Mouse (Mus musculus): ENCODE data around the gene Zfp428.
A peak's percentile ranks its signal among the peaks of the same experiment; 100 is the strongest.

Zfp428 gene

DNA sequence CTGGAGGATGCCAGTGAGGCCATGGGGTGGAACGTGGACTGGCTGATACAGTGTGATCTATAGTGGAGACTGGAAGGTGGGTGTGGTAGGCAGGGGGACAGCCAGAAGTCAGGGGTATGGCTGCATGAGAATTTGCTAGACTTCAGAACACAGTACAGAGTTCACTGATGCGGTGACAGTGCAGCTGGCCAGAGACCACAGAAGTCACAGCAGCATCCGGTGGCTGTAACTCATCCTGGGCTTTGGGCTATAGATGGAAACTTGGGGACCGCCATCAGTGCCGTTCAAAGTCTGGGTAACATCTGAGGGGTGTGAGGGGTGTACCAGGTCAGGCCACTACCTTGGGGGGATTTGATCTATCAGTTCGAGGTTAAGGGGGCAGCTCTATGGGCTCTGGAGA lies 16.9 kb downstream of the Zfp428 start:
- no peak for DNase-seq

DNA sequence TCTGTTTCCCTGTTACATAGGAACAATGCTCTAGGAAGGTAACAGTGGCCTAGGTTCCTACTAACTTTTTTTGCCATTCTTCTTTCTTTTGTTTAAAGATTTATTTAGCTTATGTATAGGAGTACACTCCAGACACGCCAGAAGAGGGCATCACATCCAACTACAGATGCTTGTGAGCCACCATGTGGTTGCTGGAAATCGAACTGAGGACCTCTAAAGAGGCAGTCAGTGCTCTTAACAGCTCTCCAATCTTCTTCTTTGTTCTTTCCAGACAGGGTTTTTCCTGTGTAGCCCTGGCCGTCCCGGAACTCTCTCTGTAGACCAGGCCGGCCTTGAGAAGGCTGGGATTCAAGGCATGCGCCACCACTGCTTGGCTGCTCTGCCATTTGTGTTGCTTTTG lies 18.2 kb downstream of the Zfp428 start:
- no peak for DNase-seq

DNA sequence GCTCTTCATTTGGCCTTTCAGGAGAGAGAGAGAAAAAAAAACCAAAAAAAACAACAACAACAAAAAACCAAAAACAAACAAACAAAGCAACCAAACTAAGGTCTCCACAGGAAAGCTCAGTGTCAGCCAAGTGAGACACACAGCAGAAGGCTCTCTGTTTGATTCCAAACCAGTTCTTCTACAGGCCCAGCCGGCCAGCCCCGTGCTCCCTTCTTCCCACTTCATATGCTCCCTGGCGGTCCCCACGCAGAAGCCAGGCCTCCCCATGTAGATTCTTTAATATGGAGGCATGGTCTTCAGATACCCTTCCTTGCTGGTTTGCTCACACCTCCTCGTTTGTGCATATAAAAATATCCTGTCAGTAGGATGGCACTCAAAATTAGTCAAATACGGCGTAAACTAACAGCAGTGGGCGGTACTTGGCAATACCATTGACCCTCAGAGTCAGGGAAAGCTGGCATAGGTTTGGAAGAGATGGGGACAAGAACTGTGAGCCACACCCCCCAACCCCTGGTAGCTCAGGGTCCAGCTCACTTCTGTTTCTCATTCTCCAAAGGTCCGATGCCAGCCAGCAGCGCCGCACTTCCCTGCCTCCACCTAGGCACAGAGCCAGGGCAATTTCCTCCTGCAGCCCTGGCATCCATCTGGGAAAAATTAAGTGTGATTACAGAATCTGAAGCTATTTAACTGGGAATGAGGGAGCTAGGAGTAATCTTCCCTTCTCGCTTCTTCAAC lies 19.0 kb downstream of the Zfp428 start:
- DNase-seq: no peak

DNA sequence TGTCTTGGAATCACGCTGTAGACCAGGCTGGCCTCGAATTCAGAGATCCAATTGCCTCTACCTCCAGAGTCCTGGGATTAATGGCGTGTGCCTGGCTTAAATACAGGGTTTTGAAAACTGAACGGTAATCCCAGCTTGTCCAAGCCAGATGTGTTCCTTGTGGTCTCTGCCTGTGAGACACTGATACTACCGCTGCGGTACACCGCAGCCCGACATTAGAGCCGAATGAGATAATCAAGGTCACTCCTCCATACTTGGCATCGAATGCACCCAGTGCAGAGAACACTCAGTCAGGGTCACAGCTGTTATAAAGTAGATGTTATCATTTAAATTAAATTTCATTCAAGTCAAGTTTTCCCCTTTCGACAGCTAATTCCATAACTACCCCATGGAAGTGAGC lies 22.1 kb downstream of the Zfp428 start:
- DNase-seq: no peak

DNA sequence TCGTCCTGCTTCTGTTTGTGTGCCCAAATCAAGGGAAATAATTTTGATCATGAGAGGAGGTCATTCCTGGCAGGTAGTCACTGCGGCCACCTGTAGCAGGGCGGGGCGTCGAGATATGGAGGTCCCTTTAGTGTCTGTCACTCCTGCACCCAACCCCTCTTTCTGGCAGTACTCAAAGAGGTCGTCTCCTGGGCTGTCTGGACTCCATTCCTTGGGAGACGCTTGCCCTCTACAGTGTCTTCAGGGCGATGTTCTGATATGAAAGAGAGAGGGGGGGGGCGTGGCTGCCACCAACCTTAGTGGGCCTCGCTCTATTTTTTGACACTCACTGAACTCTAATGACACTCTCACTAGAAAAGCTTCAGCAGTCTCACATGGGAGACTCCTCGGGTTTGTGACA lies 22.8 kb downstream of the Zfp428 start:
- no peak for DNase-seq

DNA sequence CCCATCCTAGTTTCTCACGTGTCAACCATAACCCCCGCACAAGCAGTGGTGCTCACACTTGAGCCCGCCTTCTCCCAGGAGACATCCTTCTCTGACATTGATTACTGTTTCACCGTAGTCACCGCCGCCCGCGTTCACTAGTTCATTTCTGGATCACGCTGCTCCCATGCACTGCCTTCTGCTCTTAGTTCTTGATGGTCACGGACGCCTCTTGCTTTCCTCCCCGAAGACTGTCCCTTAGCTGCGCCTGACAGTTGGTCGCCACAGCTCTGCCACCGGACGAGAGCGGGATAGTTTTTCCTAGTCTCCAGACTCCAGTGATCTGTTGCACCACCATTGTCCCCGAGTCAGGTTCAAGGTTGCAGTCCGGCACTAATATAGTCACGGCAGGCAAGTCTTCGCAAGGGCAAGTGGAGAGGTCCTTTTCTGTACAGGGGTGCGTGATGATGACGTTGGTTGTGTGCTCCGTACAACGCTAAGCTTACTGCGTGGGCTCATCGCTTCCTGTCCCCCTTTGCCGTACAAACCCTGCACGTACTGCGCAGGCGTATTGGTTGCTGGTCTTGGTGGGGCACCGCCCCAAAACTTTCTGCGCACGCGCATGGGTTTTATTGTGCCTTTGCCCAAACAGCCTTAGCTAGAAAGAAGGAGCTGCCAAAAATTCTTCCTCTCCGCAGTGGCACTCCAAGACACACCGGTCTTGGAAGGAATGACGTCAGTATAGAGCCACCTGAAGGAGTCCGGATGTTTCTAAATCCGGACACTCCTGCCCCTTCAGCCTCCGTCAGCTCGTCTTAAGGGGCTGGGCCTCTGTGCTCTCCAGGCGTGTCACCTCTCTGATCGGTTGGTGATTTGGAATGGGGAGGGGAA lies 23.5 kb downstream of the Zfp428 start, which contains the start of gene Irgq:
Gene Irgq, plus strand, starts transcription at position 628 of the 870 bp plus-strand sequence.
- peak; percentile 96 to 98 for DNase-seq

DNA sequence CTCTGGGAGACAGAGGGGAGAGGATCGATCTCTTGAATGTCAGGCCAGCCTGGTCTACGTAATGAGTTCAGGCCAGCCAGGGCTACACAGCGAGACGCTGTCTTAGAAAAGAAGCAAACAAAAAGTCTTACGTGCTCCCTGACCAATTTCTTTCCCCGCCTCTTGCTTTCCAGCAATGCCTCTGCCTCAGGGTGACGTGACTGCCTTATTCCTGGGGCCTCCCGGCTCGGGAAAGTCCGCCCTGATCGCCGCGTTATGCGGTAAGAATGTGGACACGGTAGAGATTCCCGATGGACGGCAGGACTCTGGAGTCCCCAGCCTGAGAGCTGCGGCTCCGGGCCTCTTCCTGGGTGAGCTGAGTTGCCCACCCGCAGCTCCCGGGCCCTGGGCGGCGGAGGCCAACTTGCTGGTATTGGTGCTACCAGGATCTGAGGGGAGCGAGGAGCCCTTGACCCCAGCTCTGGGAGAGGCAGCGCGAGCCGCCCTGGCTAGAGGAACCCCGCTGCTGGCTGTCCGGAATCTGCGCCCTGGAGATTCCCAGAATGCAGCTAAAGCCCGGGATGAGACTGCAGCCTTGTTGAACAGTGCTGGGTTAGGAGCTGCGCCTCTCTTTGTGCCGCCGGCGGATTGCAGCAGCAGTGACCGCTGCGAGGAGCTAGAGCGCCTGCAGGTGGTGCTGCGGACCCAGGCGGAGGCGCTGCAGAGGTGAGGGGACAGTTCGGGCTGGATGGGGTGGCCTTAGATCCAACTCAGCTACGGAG lies 24.6 kb downstream of the Zfp428 start:
- DNase-seq: peak; percentile 48 to 49

DNA sequence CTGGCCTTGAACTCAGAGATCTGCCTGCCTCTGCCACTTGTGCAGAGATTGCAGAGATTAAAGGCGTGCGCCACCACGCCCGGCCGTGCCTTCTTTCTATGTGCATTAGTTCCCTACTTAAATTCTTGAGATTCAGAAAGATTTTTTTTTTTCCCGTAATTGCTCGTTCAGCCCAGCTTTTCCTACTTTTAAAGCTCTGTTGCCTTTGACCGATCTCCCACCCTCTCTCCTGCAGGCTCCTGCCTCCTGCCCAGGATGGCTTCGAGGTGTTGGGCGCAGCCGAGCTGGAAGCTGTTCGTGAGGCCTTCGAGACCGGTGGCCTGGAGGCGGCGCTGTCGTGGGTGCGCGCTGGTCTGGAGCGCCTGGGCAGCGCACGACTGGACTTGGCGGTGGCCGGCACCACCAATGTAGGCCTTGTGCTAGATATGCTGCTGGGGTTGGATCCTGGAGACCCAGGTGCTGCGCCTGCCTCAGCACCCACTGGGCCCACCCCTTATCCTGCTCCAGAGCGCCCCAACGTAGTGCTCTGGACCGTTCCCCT lies 26.3 kb downstream of the Zfp428 start:
- no peak for DNase-seq

DNA sequence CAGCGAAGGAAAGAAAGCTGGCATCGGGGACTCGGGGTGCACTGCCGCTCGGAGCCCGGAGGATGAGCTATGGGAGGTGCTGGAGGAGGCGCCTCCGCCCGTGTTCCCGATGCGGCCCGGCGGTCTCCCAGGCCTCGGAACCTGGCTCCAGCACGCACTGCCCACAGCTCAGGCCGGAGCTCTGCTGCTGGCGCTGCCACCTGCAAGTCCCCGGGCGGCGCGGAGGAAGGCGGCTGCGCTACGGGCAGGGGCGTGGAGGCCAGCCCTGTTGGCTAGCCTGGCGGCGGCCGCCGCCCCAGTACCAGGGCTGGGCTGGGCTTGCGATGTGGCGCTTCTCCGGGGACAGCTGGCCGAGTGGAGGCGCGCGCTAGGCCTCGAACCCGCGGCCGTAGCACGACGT lies 27.0 kb downstream of the Zfp428 start:
- DNase-seq: no peak

DNA sequence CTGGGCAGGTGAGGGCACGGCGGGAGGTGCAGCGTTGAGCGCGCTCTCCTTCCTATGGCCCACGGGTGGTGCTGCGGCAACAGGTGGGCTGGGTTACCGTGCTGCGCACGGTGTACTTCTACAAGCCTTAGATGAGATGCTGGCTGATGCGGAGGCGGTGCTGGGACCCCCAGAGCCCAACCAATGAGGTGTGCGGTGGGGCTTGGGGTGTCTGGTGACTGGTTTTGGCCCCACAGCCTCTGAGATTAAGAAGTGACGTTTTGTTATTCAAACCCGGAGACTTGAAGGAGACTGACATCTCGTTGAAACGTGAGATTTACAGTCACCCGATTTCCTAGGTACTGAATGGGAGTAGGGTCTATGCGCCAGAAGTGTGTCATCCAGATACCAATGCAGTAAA lies 27.5 kb downstream of the Zfp428 start:
- DNase-seq: no peak

DNA sequence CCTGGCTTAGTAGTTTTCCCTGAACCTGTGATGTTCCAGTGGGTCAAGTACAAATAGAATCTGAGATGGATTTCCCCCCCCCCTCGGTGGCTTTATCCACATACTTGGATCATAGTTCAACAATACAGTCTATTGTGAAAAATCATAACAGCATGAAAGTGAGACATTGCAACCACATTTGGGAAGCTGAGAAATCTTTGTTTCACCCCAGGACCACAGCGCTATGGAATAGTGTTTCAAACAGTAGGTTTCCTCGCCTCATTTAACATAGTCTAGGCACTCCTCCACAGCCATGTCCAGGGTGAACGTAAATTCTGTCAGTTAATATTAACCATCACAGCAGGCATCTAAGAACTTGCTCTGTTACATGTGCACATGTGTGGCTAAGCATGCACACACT lies 30.3 kb downstream of the Zfp428 start:
- DNase-seq: no peak

DNA sequence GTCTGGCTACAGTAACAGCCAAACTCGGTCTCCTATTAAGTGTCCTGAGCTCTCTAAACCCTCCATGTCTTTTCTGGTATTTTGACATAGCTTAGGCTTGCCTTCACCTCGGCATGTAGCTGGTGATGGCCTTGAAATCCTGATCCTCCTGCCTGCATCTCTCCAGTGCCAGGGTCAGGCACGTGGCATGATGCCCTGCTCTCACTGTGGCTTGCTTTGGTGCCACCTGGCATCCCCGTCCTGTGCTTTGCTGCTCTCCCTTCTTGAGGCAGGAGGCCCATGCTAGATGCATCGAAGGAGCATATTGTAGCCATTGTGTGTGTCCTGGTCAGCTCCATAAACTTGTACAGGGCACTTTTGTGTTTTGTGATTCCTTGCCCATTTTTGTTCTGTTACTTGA lies 30.8 kb downstream of the Zfp428 start:
- DNase-seq: no peak

DNA sequence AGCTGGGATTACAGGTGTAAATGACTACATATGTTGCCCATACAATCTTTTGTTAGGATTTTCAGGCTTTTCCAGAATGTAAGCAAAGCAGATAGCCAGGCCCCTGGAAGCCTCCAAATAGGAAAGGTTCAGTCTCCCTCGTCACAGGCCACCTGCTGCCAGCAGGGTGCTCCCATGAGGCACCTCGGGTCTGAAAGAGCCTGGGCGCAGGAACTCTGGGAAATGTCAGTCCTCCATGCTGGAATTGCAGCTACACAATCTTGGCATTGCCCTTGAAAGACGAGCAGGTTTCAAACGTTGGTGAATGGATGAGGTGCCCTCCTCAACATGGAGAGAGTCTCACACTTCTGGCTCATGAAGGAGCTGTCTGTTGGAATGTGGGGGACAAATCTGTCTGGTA lies 31.3 kb downstream of the Zfp428 start:
- DNase-seq: no peak

DNA sequence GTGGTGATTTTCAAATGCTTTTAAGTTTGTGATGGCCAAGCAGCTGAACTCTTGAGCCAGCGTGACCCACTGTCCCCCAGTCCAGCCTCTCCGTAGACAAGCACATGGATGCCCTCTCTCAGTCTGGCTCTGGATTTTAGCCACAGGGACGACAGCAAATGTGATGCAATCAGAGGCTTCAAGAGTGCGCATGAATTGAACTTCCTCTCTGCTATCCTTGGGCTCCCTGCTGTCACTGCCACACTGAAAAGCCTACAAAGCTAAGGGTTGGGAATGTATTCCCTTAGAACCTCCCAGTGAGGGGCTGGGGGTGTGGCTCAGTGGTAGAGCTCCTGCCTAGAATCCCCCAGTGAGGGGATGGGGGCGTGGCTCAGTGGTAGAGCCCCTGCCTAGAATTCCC lies 31.9 kb downstream of the Zfp428 start:
- no peak for DNase-seq

DNA sequence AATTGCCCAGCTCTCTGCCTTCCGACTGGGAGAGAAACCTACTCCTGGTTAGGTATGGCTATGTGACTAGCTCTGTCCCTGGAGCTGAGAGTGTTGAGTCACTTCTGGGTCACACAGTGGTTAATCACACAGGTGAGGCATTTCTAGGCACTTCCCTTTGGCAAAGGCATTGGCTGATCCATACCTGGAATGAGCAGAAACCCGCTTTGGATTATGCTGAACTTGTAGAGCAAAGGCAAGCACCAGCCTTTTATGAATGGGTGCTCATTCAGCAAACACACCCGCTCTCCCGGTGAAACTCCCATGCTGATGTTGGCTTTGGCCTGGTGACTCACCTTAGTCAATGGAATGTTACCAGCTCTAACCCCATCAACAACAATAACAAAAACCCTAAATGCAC lies 32.9 kb downstream of the Zfp428 start:
- DNase-seq: no peak

DNA sequence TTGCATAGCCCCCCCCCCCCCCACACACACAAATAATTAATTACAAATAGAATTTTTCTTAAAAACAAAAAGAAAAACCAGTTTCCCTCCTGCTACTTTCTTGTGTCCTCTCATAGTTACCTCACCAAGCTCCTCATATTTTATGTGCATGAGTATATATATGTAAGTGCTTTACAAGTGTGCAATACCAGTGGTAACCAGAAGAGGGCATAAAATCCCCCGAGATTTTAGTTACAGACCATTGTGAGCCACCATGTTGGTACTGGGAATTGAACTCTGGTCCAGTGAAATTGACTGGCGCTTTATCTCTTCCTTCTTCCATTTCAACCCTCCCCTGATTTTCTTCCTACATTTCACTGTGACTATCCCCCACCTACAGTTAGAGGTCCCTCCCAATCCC lies 37.7 kb downstream of the Zfp428 start:
- no peak for DNase-seq

DNA sequence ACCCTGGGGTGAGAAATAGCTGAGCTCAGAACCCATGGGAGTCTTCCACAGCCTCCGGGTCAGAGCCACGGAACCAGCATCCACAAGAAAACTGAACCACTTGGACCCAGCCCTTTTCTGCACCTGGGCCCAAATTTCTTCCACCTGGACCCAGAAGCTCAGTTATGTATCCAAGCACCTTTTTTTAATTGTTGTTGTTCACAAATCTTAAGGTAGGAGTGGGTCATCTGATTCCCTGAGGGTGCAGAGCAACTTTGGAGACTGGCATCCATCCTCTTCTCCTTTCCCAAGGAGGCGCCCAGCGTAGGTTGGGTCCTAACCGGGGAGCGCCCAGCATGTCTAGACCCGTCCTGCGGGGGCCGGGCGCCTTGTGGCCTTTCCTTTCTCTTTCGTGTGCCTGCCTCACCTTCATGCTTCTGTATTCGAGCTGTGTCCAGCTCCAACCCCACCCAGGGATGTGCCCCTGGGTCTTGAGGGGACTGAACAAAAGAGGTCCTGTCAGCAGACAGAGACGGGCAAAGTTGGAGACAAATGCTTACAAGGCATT lies 39.3 kb downstream of the Zfp428 start, which contains the start of the genes Pinlyp and Xrcc1:
Gene Pinlyp, minus strand, starts transcription at position 51 of the 547 bp plus-strand sequence.
Gene Xrcc1, plus strand, starts transcription at position 222 of the 547 bp plus-strand sequence.
- no peak for DNase-seq

DNA sequence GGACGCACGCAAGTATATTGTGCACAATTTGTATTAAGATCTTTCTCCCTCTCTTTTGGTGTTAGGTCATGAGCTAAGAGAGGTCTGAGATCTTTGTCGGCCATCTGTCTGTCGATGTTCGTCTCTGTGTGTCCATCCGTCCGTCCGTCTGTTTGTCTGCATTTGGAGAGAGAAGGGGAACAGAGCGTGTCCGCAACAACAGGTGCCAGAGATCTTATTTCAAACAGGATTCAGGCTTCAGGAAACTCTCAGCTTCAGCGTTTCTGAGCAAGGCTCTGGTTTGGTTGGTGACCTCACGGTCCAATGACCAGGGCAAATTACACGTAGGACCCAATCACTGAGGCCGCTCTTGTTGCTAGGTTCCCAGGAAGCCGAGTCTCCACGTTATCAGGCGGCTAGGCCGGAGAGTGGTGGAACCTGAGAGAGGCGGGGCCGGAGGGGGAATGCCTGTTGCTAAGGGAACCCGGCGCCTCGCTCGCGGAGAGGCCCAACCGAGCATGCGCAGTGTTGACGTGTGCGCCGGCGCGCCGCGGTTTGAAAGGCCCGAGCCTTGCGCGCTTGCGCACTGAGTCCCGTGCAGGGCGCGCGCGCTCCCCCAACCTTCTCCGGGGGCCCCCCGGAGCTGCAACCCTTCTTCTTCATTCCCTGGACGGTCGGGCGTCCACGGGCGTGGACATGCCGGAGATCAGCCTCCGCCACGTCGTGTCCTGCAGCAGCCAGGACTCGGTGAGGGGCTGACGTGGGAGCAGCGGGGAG lies 40.0 kb downstream of the Zfp428 start:
- DNase-seq: peak; percentile 96 to 97

DNA sequence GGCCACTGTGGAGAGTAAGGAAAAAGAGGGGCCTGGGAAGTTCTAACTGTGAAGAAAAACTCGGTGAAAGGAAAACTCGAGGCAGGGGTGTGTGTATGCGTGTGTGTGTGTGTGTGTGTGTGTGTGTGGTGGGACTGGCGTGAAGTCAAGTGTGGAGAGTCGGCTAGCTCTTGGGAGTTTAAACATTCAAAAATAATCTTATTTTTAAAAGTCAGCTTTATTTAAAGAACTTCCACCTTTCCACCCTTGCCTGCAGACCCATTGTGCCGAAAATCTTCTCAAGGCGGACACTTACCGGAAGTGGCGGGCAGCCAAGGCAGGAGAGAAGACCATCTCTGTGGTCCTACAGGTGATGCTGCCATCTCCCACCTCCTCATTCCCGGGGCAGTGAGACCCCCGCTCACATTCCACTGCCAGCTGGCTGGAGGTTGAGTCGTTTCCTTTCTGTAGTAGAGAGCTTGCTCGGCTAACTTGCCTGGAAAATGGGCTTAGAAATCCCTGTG lies 40.8 kb downstream of the Zfp428 start:
- DNase-seq: no peak

DNA sequence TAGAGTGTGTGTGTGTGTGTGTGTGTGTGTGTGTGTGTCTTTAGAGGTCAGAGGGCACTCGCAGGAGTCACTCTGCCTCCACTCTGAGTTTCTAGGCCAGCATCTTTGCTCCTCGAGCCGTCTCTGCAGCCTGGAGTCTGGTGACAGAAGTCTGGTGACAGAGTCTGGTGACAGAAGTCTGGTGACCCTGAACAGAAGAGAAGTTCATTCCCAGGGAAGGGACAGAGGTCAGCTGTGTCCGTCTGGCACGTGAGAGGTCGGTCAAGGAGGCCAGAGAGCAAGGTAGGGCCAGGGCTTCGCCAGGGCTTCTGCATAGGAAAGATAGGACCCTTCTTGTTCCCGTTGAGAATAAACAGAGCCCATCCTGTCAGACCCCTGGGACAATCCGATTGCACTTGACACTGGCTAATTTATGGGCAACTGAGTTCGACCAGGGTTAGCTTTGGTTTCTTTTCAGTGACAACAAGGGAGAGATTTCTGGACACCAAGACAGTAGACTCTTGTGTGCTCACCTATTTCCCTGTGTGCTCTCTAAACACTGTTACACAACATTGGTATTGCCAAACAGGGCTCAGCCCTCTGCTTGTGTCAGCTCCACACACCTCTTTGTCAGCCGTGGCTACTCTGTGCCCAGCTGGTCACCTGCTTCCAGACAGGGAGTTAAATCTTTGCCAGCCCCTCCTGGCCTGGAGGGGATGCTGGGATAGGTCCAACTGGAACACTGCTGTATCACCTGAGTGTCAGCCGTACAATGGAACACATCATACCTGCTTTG lies 45.4 kb downstream of the Zfp428 start:
- DNase-seq: no peak

DNA sequence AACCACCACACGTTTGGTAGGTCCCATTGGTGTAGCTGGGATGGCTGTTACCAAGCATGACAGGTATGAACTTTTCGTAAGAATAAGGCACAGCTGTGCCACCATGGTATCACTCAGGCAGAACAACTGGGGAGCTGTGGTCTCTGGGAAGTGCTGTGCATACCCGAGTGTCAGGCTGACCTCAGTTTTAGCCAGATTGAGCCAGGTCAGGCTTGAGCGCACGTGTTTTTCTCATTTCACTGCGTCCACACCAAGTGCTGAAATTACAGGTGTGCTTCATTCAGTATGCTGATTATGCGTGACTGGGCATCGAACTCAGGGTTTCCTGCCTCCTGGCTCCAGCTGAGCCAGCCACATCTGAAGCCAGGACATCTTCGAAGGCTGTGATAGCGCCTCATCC lies 49.0 kb downstream of the Zfp428 start:
- no peak for DNase-seq
